Mouse (Mus musculus): ENCODE measurements around the gene Pus10.

- TF ChIP-seq EP300 (IDR thresholded peaks at IDR 0.05) = no peak
- TF ChIP-seq CTCF (IDR thresholded peaks at IDR 0.05) = no peak
These were observed 61.0 kb downstream of the Pus10 start for GRCm38 (mm10) chr11:23726441-23726840.
